Mouse (Mus musculus) midbrain, embryonic 16.5 days (tissue): ENCODE measurements at regions not wholly inside any gene's neighbourhood (a gene's known extent, or its start where the extent isn't known, plus 50 kb on each side); places are given as distances from the start of the nearest gene placed in this dataset.

Experiments used
- ATAC-seq: fragments of 200-750 bp; cut with Nextera tagmentation; 2 replicates; pipeline ENCODE4 v1.8.0; 2017; ENCODE audit warnings: moderate TSS enrichment
- H3K27ac ChIP-seq: fragments of 300-500 bp; sonication (generic); 2 replicates; pipeline ENCODE4 v1.5.1; 2014; ENCODE audit warnings: mild to moderate bottlenecking, low read length, mixed read lengths
- H3K27me3 ChIP-seq: fragments of 300-500 bp; sonication (generic); 2 replicates; pipeline ENCODE4 v1.6.1; 2014; ENCODE audit warnings: low read depth, low read length, mixed read lengths; ENCODE audit not compliant: control insufficient read depth, insufficient read depth
- H3K36me3 ChIP-seq: fragments of 300-500 bp; sonication (generic); 2 replicates; pipeline ENCODE4 v1.6.1; 2014; ENCODE audit warnings: mild to moderate bottlenecking, low read length, moderate library complexity, mixed read lengths; ENCODE audit not compliant: control insufficient read depth, insufficient read depth
- H3K4me1 ChIP-seq: fragments of 300-500 bp; sonication (generic); 2 replicates; pipeline ENCODE4 v1.6.1; 2014; ENCODE audit warnings: mild to moderate bottlenecking, low read length, mixed read lengths; ENCODE audit not compliant: control insufficient read depth, insufficient read depth
- H3K4me2 ChIP-seq: fragments of 300-500 bp; sonication (generic); 2 replicates; pipeline ENCODE4 v1.6.1; 2014; ENCODE audit warnings: mild to moderate bottlenecking, low read length, mixed read lengths
- H3K4me3 ChIP-seq: fragments of 300-500 bp; sonication (generic); 2 replicates; pipeline ENCODE4 v1.5.1; 2014; ENCODE audit warnings: low read depth, mild to moderate bottlenecking, low read length, moderate library complexity, mixed read lengths
- H3K9ac ChIP-seq: fragments of 300-500 bp; sonication (generic); 2 replicates; pipeline ENCODE4 v1.6.1; 2014; ENCODE audit warnings: low read depth, low read length, mixed read lengths
- H3K9me3 ChIP-seq: fragments of 300-500 bp; sonication (generic); replicated peaks from 2 replicates; pipeline ENCODE4 v1.6.1; 2014; ENCODE audit warnings: mild to moderate bottlenecking, low read length, mixed read lengths; ENCODE audit not compliant: control insufficient read depth, poor library complexity, severe bottlenecking
- WGBS: fragments of 180-500 bp; shearing (Covaris S2); extraction: QIAGEN DNeasy Blood & Tissue Kit; methylation state at CpG from one replicate; pipeline ENCODE4 v1.1.7; 2014; 5-methylcytosine and 5-hydroxymethylcytosine counted together

DNA sequence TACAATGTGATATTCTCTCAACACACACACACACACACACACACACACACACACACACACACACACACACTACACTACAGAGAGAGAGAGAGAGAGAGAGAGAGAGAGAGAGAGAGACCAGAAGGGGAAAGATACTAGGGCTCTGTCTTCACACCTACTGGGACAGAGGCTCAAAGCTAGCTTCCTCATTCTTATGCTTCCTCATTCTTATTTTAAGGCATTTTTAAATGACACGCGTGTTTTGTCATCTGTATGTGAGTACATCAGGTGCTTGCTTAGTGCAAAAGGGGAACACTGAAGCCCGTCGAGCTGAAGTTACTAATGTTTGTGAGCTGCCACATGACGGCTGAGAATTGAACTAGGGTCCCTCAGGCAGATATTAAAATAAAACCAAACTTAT is 769.5 kb downstream of the Adgrl2 start:
- H3K4me1 ChIP-seq: 0 out of 2 replicates have a peak, but pooled peaks cover 2% of the 10 kb centered on the region
- no peak overlapping the region for H3K4me2 ChIP-seq
- H3K9me3 ChIP-seq: no peaks in the 10 kb centered on the region
- WGBS: 94% methylated on average over 5 of the region's 5 CpGs
- no peaks in the 10 kb centered on the region for H3K36me3 ChIP-seq
- H3K27ac ChIP-seq: no peak overlapping the region
- H3K27me3 ChIP-seq: no peaks in the 10 kb centered on the region
- H3K9ac ChIP-seq: no peak overlapping the region
- H3K4me3 ChIP-seq: no peak overlapping the region
- no peak for ATAC-seq

DNA sequence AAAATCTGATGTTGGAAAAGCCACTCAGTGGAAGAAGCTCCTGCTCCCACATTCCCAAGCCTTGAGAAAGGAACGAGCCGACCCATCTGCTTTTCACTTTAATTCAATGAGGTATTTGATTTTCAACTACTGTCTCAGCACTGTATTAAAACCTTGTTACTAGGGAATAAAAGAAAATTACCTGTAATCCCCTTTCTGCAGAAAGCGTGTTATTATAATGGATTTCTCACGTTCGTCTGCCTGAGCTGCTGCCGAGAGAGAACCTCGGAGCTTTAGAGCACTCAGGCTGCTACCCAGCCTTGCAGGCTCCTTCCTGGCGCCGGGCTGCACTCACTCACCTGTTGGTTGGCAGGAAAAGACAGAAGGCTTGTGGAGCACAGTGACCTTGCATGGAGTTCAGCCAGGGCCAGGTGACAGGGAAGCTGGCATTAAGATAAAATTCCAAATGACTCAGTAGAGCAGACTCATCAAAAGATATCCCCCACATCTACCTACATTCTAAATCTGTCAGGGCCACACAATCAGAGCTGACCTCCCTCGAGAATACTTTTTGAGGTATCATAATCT is 770.2 kb downstream of the Adgrl2 start:
- WGBS: 55% methylated on average over 10 of the region's 10 CpGs
- Histone ChIP-seq H3K4me3 (no peak overlapping the region), H3K4me1 (0 out of 2 replicates have a peak, but pooled peaks cover 2% of the 10 kb centered on the region), H3K9ac (no peak overlapping the region), H3K9me3 (no peaks in the 10 kb centered on the region), H3K36me3 (no peaks in the 10 kb centered on the region), H3K27me3 (no peaks in the 10 kb centered on the region), H3K4me2 (no peak overlapping the region), H3K27ac (no peak overlapping the region)
- no peak for ATAC-seq

DNA sequence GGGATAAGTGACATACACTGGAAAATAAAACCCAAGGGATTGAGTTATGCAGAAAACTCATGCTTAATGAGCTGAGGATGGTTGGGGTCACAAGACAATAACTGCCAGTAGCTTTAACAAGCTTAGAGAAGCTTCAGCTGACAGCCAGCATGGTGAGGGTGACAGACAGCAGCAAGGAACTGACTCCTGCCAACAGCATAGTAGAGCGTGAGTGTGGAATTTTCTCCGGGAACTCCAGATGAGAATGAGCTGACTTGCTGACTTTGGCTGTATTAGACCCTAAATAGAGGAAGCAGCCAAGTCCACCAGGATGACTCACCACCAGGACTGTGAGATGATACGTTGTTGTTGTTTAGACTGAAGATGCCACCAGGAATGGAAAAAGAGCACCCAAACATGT is 788.2 kb downstream of the Adgrl2 start:
- no peak overlapping the region for H3K4me3 ChIP-seq
- no peak for ATAC-seq
- H3K4me2 ChIP-seq: no peak overlapping the region
- no peak overlapping the region for H3K27ac ChIP-seq
- H3K9ac ChIP-seq: no peak overlapping the region
- no peaks in the 10 kb centered on the region for H3K4me1 ChIP-seq
- H3K9me3 ChIP-seq: no peaks in the 10 kb centered on the region
- no peaks in the 10 kb centered on the region for H3K27me3 ChIP-seq
- no peaks in the 10 kb centered on the region for H3K36me3 ChIP-seq
- 90% methylated on average over 3 of the region's 3 CpGs for WGBS

DNA sequence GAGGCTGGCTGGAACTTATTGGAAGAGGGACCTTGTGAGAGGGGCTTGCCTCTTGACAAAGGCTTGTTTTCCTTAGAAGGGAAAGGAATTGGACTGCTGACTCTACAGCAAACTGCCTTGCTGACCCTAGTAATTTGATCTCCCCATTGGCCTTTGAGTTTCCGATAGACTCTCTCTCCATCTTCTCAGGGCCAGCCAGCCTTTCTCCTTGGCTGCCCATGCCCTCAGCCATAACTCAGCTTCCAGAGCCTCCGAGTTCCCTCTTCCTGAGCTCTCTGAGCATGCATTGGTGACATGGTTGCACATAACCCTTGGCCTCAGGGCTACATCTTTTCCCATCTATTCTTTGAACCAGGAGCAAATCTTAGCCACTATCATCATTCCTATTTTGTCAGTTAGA is 803.7 kb downstream of the Adgrl2 start:
- no peak overlapping the region for H3K27ac ChIP-seq
- no peak overlapping the region for H3K4me3 ChIP-seq
- no peak overlapping the region for H3K9ac ChIP-seq
- H3K4me1 ChIP-seq: no peaks in the 10 kb centered on the region
- no peak for ATAC-seq
- no peaks in the 10 kb centered on the region for H3K9me3 ChIP-seq
- H3K36me3 ChIP-seq: no peaks in the 10 kb centered on the region
- 83% methylated on average over 2 of the region's 2 CpGs for WGBS
- no peak overlapping the region for H3K4me2 ChIP-seq
- H3K27me3 ChIP-seq: no peaks in the 10 kb centered on the region

DNA sequence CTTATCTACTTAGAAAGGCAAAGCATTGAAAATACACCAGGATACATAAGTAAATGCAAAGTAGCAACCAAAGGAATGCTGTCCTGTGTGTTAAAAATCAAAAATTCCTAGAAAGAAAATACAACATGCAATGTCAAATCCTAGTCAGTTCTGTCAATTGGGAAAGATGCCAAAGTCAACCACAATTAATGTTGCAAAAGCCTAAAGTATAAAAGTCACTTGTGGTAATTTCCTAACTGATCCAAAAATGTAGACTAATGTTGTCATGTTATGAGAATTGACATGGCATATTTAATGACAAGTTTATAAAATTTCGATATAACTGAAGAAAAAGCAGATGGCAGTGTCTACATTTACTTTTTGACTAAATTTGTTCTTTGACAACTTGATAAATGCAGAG is 822.8 kb downstream of the Adgrl2 start:
- no peak for ATAC-seq
- H3K4me2 ChIP-seq: no peak overlapping the region
- no peak overlapping the region for H3K9ac ChIP-seq
- H3K27me3 ChIP-seq: no peaks in the 10 kb centered on the region
- no peaks in the 10 kb centered on the region for H3K36me3 ChIP-seq
- H3K4me3 ChIP-seq: no peak overlapping the region
- WGBS: 84% methylated on average over 1 of the region's 1 CpGs
- no peak overlapping the region for H3K27ac ChIP-seq
- no peaks in the 10 kb centered on the region for H3K9me3 ChIP-seq
- H3K4me1 ChIP-seq: no peaks in the 10 kb centered on the region

DNA sequence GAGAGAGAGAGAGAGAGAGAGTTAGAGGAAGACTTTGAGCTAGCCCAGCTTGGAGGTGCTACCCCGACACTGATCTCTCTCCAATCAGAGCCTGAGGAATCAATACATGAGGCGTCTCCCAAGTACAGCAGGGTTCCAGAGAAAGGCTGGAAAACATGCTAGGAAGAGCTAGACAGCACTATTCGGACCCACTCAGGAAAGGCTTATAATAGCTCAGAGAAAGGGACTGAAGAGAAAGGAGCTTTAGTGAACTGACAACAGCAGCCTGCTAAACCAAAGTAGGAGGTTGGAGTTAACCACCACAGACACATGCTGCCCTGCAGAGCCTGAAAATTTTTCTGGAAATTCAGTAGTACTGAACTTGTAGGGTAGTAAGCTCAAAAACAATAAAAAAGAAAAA is 831.3 kb downstream of the Adgrl2 start:
- 64% methylated on average over 3 of the region's 3 CpGs for WGBS
- no peaks in the 10 kb centered on the region for H3K9me3 ChIP-seq
- no peaks in the 10 kb centered on the region for H3K4me1 ChIP-seq
- no peak for ATAC-seq
- no peaks in the 10 kb centered on the region for H3K36me3 ChIP-seq
- H3K4me3 ChIP-seq: no peak overlapping the region
- no peak overlapping the region for H3K9ac ChIP-seq
- no peak overlapping the region for H3K27ac ChIP-seq
- no peak overlapping the region for H3K4me2 ChIP-seq
- no peaks in the 10 kb centered on the region for H3K27me3 ChIP-seq

DNA sequence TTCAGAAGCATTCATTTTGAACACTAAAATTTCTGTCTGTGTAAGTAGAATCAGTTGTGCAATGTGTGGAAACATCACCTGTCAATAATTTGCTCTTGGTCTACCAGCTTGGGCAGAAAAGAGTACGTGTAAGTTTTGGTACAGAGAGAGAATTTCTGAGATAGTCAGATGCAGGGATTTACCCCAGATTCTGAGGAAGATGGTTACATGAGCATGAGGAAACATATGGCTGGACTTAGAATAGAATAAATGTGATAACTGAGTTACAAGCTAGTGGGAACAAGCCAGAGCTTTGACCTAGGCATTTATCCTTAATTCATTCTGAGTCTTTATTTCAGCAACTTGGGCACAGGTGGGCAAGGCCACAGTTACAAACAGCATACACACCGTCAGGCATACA is 831.8 kb downstream of the Adgrl2 start:
- ATAC-seq: no peak
- H3K4me1 ChIP-seq: no peaks in the 10 kb centered on the region
- no peak overlapping the region for H3K27ac ChIP-seq
- no peaks in the 10 kb centered on the region for H3K9me3 ChIP-seq
- H3K4me3 ChIP-seq: no peak overlapping the region
- no peak overlapping the region for H3K9ac ChIP-seq
- 86% methylated on average over 2 of the region's 2 CpGs for WGBS
- no peaks in the 10 kb centered on the region for H3K36me3 ChIP-seq
- H3K4me2 ChIP-seq: no peak overlapping the region
- no peaks in the 10 kb centered on the region for H3K27me3 ChIP-seq

DNA sequence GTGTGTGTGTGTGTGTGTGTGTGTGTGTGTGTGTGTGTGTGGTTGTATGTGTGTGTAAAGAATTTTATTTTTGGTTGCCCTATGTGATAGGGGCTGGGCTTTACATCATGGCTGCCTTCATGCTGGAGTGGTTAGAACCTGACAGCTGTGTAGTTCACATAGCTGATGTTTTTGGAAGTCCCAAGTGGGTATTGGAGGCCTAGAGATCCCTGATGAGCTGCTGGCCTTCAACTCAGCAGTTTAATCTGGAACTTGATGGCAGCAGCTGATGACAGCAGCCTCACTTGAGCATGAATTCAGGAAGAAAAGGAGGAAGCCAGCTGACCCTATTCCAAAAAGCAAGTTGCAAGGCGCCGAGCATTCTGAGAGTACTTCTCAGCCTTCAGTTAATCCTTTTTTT is 846.6 kb downstream of the Adgrl2 start:
- Histone ChIP-seq H3K36me3 (no peaks in the 10 kb centered on the region), H3K27me3 (no peaks in the 10 kb centered on the region), H3K9ac (no peak overlapping the region), H3K9me3 (no peaks in the 10 kb centered on the region), H3K4me2 (no peak overlapping the region), H3K4me1 (no peaks in the 10 kb centered on the region), H3K27ac (no peak overlapping the region), H3K4me3 (no peak overlapping the region)
- 88% methylated on average over 2 of the region's 2 CpGs for WGBS
- no peak for ATAC-seq

DNA sequence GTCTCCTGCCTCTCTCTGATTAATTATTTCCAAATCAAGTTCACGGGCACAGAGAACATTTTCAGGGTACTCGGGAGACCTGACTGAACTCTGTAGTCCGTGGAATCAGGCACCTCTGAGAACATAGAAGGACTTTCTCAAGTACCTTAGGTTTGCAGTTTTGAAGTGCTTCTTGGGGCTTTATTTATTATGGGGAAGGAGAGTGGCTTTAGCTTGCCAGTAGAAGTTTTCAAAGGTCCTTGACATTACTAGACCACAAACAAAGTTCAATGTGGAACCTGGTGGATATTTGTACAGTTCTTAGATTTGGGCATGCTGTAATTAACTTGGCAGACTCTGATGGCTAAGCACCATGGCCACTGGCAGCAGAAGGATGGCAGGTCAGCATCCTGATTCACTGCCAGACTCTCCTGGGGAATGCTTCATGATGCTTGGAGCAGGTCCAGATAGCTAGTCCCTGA is 853.5 kb downstream of the Adgrl2 start:
- Histone ChIP-seq H3K4me1 (no peaks in the 10 kb centered on the region), H3K4me2 (no peak overlapping the region), H3K36me3 (no peaks in the 10 kb centered on the region), H3K27me3 (no peaks in the 10 kb centered on the region), H3K9me3 (no peaks in the 10 kb centered on the region), H3K4me3 (no peak overlapping the region), H3K27ac (no peak overlapping the region), H3K9ac (no peak overlapping the region)
- ATAC-seq: no peak
- WGBS: 85% methylated on average over 3 of the region's 3 CpGs
